Mouse (Mus musculus) megakaryocyte, embryonic 14.5 days (primary cell): ENCODE results near the gene Chic2. TPM values are rescaled to one million over a fixed set of nuclear protein-coding genes. Genes with fewer than 3 reads are reported as not detected.

Experiments used
- H3K27me3 ChIP-seq: replicated peaks from 2 replicates; pipeline ENCODE3; 2012; ENCODE audit warnings: inconsistent platforms
- H3K36me3 ChIP-seq: replicated peaks from 2 replicates; pipeline ENCODE3; 2012; ENCODE audit warnings: low read length, inconsistent platforms, mixed read lengths
- H3K4me1 ChIP-seq: 2 replicates; pipeline ENCODE4 v1.6.1; 2012; ENCODE audit warnings: inconsistent platforms
- H3K4me3 ChIP-seq: replicated peaks from 2 replicates; pipeline ENCODE3; 2012; ENCODE audit warnings: moderate library complexity, mild to moderate bottlenecking, inconsistent platforms
- H3K9me3 ChIP-seq: 2 replicates; pipeline ENCODE4 v1.6.1; 2012; ENCODE audit warnings: inconsistent platforms
- FLI1 ChIP-seq: IDR thresholded peaks from 2 replicates; pipeline ENCODE4 v1.6.1; 2012; ENCODE audit warnings: low read length, inconsistent platforms, mixed read lengths
- GATA1 ChIP-seq: IDR thresholded peaks from 3 replicates; pipeline ENCODE4 v1.6.1; 2012; ENCODE audit warnings: mixed read lengths, low read length, inconsistent platforms, borderline replicate concordance
- polyA plus RNA-seq: library from polyadenylated mRNA; stranded (reverse); fragments of >175 nt; gene quantifications from 2 replicates; pipeline ENCODE4 v1.2.3, GENCODE M21; 2012; ENCODE audit warnings: low replicate concordance; ENCODE audit not compliant: insufficient read depth

Chic2 gene
- polyA plus RNA-seq = 3.0 and 16.6 TPM in 2 replicates

- peaks cover 6% of the 10 kb centered on the region for H3K27me3 ChIP-seq
- peaks cover 15% of the 10 kb centered on the region for H3K36me3 ChIP-seq
- H3K4me3 ChIP-seq = peak within 1 kb of the TSS; percentile 100
- peaks cover 26% of the 10 kb centered on the region for H3K4me1 ChIP-seq
- TF ChIP-seq GATA1 (no peak), FLI1 (no peak)
- no peaks in the 10 kb centered on the region for H3K9me3 ChIP-seq
Observed at GRCm38 (mm10) chr5:75044310-75044904, at the start of gene Chic2. TSS of gene Chic2 (minus strand) at chr5:75044774.

- peaks cover 76% of the 10 kb centered on the region for H3K27me3 ChIP-seq
- no peaks in the 10 kb centered on the region for H3K9me3 ChIP-seq
Observed at GRCm38 (mm10) chr5:75085906-75086305, 41.3 kb upstream of the Chic2 start.

GRCm38 (mm10) chr5:75085521-75085875 is 40.9 kb upstream of the Chic2 start:
- no peak overlapping the region for H3K4me3 ChIP-seq
- H3K9me3 ChIP-seq = no peaks in the 10 kb centered on the region
- H3K4me1 ChIP-seq = peaks cover 18% of the 10 kb centered on the region
- H3K36me3 ChIP-seq = no peaks in the 10 kb centered on the region
- TF ChIP-seq GATA1 = no peak
- no peak for TF ChIP-seq FLI1
- H3K27me3 ChIP-seq = peaks cover 80% of the 10 kb centered on the region

More at GRCm38 (mm10) chr5:75085906-75086305, 41.3 kb upstream of the Chic2 start:
- no peak overlapping the region for H3K4me3 ChIP-seq
- TF ChIP-seq GATA1 (no peak), FLI1 (no peak)
- H3K4me1 ChIP-seq = peaks cover 18% of the 10 kb centered on the region
- H3K36me3 ChIP-seq = no peaks in the 10 kb centered on the region

- Histone ChIP-seq H3K27me3 (peaks cover 85% of the 10 kb centered on the region), H3K4me3 (no peak overlapping the region), H3K9me3 (no peaks in the 10 kb centered on the region), H3K4me1 (peaks cover 18% of the 10 kb centered on the region), H3K36me3 (no peaks in the 10 kb centered on the region)
- TF ChIP-seq GATA1 (no peak), FLI1 (no peak)
Observed at GRCm38 (mm10) chr5:75084871-75085520, 40.4 kb upstream of the Chic2 start.

GRCm38 (mm10) chr5:75084393-75084870 is 39.9 kb upstream of the Chic2 start:
- H3K9me3 ChIP-seq = 0 out of 2 replicates have a peak, but pooled peaks cover 2% of the 10 kb centered on the region
- TF ChIP-seq FLI1 = no peak
- no peak for TF ChIP-seq GATA1
- H3K4me3 ChIP-seq = peak overlapping the region; percentile 53
- H3K36me3 ChIP-seq = no peaks in the 10 kb centered on the region
- H3K27me3 ChIP-seq = peaks cover 89% of the 10 kb centered on the region
- peaks cover 18% of the 10 kb centered on the region for H3K4me1 ChIP-seq

- peaks cover 92% of the 10 kb centered on the region for H3K27me3 ChIP-seq
- TF ChIP-seq FLI1 = no peak
- no peak for TF ChIP-seq GATA1
- peak overlapping the region; percentile 53 for H3K4me3 ChIP-seq
- peaks cover 18% of the 10 kb centered on the region for H3K4me1 ChIP-seq
- H3K36me3 ChIP-seq = no peaks in the 10 kb centered on the region
- H3K9me3 ChIP-seq = 0 out of 2 replicates have a peak, but pooled peaks cover 2% of the 10 kb centered on the region
Observed at GRCm38 (mm10) chr5:75083591-75084392, 39.2 kb upstream of the Chic2 start.

GRCm38 (mm10) chr5:75083061-75083460 is 38.5 kb upstream of the Chic2 start:
- peak overlapping the region; percentile 42 for H3K4me3 ChIP-seq
- H3K36me3 ChIP-seq = no peaks in the 10 kb centered on the region
- peaks cover 94% of the 10 kb centered on the region for H3K27me3 ChIP-seq
- H3K9me3 ChIP-seq = 0 out of 2 replicates have a peak, but pooled peaks cover 2% of the 10 kb centered on the region
- peaks cover 18% of the 10 kb centered on the region for H3K4me1 ChIP-seq
- TF ChIP-seq GATA1 (no peak), FLI1 (no peak)

GRCm38 (mm10) chr5:75082439-75082838 is 37.9 kb upstream of the Chic2 start:
- TF ChIP-seq FLI1 (no peak), GATA1 (no peak)
- peaks cover 95% of the 10 kb centered on the region for H3K27me3 ChIP-seq

GRCm38 (mm10) chr5:75079564-75079963 is 35.0 kb upstream of the Chic2 start:
- H3K4me3 ChIP-seq = no peak overlapping the region
- peaks cover 19% of the 10 kb centered on the region for H3K4me1 ChIP-seq
- H3K36me3 ChIP-seq = no peaks in the 10 kb centered on the region
- TF ChIP-seq FLI1 (no peak), GATA1 (no peak)
- H3K27me3 ChIP-seq = peaks cover 97% of the 10 kb centered on the region
- H3K9me3 ChIP-seq = 0 out of 2 replicates have a peak, but pooled peaks cover 2% of the 10 kb centered on the region

More at GRCm38 (mm10) chr5:75082439-75082838, 37.9 kb upstream of the Chic2 start:
- peaks cover 18% of the 10 kb centered on the region for H3K4me1 ChIP-seq
- no peaks in the 10 kb centered on the region for H3K36me3 ChIP-seq
- H3K9me3 ChIP-seq = 0 out of 2 replicates have a peak, but pooled peaks cover 2% of the 10 kb centered on the region
- H3K4me3 ChIP-seq = no peak overlapping the region
